Mouse (Mus musculus) midbrain, embryonic 10.5 days (tissue): ENCODE measurements at regions not wholly inside any gene's neighbourhood (a gene's known extent, or its start where the extent isn't known, plus 50 kb on each side); places are given as distances from the start of the nearest gene placed in this dataset.

ENCODE experiments used
- DNase-seq: peaks from one replicate; pipeline ENCODE4 v3.0.0-alpha.2; 2017; ENCODE audit warnings: low spot score
- H3K27ac ChIP-seq: fragments of 300-500 bp; sonication (generic); replicated peaks from 2 replicates; pipeline ENCODE4 v1.5.1; 2016; ENCODE audit warnings: mild to moderate bottlenecking
- H3K27me3 ChIP-seq: fragments of 300-500 bp; sonication (generic); 2 replicates; pipeline ENCODE4 v1.6.1; 2016; ENCODE audit warnings: low read depth, mild to moderate bottlenecking; ENCODE audit not compliant: poor library complexity, severe bottlenecking
- H3K36me3 ChIP-seq: fragments of 300-500 bp; sonication (generic); 2 replicates; pipeline ENCODE4 v1.6.1; 2016; ENCODE audit warnings: mild to moderate bottlenecking, moderate library complexity
- H3K4me1 ChIP-seq: fragments of 300-500 bp; sonication (generic); 2 replicates; pipeline ENCODE4 v1.6.1; 2016
- H3K4me3 ChIP-seq: fragments of 300-500 bp; sonication (generic); 2 replicates; pipeline ENCODE4 v1.5.1; 2016; ENCODE audit warnings: mild to moderate bottlenecking, moderate library complexity
- H3K9me3 ChIP-seq: fragments of 300-500 bp; sonication (generic); replicated peaks from 2 replicates; pipeline ENCODE4 v1.6.1; 2016; ENCODE audit warnings: mild to moderate bottlenecking
- WGBS: fragments of 180-500 bp; shearing (Covaris S2); methylation state at CpG from one replicate; pipeline ENCODE4 v1.1.7; 2016; 5-methylcytosine and 5-hydroxymethylcytosine counted together

DNA sequence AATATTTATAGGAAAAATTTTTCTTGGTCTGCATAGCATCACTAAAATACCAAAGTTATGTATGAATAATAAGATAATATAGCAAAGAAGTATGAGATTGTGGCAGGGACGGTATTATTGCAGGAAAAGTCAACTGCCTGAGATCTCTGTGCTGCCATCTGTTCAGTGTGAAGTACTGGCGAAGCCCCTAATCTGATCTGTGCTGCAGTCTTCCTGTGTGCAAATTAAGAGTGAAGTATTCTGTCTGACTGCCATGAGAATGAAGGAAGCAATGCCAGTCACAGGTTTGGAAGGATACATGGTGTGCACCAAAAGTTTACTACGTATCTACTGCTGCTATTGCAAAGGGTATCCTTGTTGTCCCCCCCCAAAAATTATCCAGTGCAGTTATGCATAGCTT is 501.5 kb downstream of the Rab28 start:
- 89% methylated on average over 3 of the region's 3 CpGs for WGBS
- H3K27ac ChIP-seq = no peak overlapping the region
- H3K36me3 ChIP-seq = no peaks in the 10 kb centered on the region
- no peak for DNase-seq
- H3K9me3 ChIP-seq = no peaks in the 10 kb centered on the region
- H3K4me3 ChIP-seq = no peak overlapping the region
- no peaks in the 10 kb centered on the region for H3K4me1 ChIP-seq
- H3K27me3 ChIP-seq = no peaks in the 10 kb centered on the region

GRCm38 (mm10) chr5:41204417-41204816 is 503.5 kb downstream of the Rab28 start:
- H3K27me3 ChIP-seq = no peaks in the 10 kb centered on the region
- no peak overlapping the region for H3K27ac ChIP-seq
- DNase-seq = no peak
- H3K36me3 ChIP-seq = no peaks in the 10 kb centered on the region
- no peak overlapping the region for H3K4me3 ChIP-seq
- H3K4me1 ChIP-seq = no peaks in the 10 kb centered on the region
- no peaks in the 10 kb centered on the region for H3K9me3 ChIP-seq

DNA sequence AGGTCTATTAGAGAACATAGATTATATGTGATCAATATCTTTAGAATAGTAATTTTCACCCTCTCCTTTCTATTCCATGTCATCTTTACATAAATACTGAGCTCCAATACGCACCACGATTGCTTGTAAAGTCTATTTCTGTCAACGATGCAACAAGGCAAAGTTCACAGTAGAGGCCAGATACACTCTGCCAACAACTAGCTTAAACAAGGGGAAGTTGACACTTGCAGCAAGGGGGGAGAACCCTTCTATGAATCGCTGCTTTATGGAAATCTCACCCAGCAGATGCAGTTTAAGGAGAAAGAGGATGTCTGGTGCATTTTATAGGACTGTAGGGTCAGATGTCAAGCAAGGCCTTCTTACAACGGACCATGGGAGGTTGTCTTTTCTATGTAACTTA is 520.8 kb downstream of the Rab28 start:
- Histone ChIP-seq H3K4me3 (no peak overlapping the region), H3K4me1 (no peaks in the 10 kb centered on the region; the same call in 1 of the 2 replicates), H3K36me3 (no peaks in the 10 kb centered on the region), H3K27me3 (no peaks in the 10 kb centered on the region), H3K27ac (no peak overlapping the region), H3K9me3 (no peaks in the 10 kb centered on the region)
- WGBS = 81% methylated on average over 5 of the region's 5 CpGs
- DNase-seq = no peak

GRCm38 (mm10) chr5:41177220-41177619 is 530.7 kb downstream of the Rab28 start:
- Histone ChIP-seq H3K27me3 (no peaks in the 10 kb centered on the region), H3K27ac (no peak overlapping the region), H3K4me3 (no peak overlapping the region), H3K4me1 (no peaks in the 10 kb centered on the region), H3K36me3 (no peaks in the 10 kb centered on the region), H3K9me3 (no peaks in the 10 kb centered on the region)
- DNase-seq = no peak
- 91% methylated on average over 3 of the region's 3 CpGs for WGBS

- no peaks in the 10 kb centered on the region for H3K36me3 ChIP-seq
- no peak for DNase-seq
- no peaks in the 10 kb centered on the region for H3K9me3 ChIP-seq
- no peak overlapping the region for H3K4me3 ChIP-seq
- 72% methylated on average over 14 of the region's 14 CpGs for WGBS
- H3K27ac ChIP-seq = no peak overlapping the region
- no peaks in the 10 kb centered on the region for H3K4me1 ChIP-seq
- H3K27me3 ChIP-seq = no peaks in the 10 kb centered on the region
Observed at GRCm38 (mm10) chr5:41165870-41166626, 541.9 kb downstream of the Rab28 start.

DNA sequence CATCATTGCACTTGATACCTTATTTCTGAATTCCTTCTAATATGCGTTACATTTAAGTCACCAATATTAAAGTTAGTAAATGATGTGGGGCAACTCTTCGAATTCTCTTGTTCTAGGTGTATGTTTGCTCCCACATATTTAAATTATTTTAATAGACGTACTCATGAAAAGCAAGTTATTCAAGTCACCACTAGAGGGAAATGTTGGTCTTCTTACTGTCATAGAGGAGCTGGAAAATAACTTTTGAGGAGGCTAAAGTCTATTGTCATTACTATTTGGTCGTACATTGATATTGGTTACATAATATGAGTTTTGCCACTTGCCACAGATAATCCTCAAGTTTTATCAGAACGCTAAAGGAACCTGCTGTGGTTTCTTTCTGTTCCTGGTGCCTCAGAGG is 582.9 kb downstream of the Rab28 start:
- Histone ChIP-seq H3K4me3 (no peak overlapping the region), H3K27ac (no peak overlapping the region), H3K4me1 (no peaks in the 10 kb centered on the region), H3K27me3 (no peaks in the 10 kb centered on the region), H3K9me3 (no peaks in the 10 kb centered on the region), H3K36me3 (no peaks in the 10 kb centered on the region)
- WGBS = 34% methylated on average over 5 of the region's 5 CpGs
- DNase-seq = no peak

- H3K27me3 ChIP-seq = no peaks in the 10 kb centered on the region
- no peaks in the 10 kb centered on the region for H3K36me3 ChIP-seq
- no peak for DNase-seq
- no peak overlapping the region for H3K4me3 ChIP-seq
- H3K4me1 ChIP-seq = no peaks in the 10 kb centered on the region
- no peak overlapping the region for H3K27ac ChIP-seq
- no peaks in the 10 kb centered on the region for H3K9me3 ChIP-seq
- WGBS = 52% methylated on average over 3 of the region's 3 CpGs
Observed at GRCm38 (mm10) chr5:41117658-41118057, 590.3 kb downstream of the Rab28 start.

GRCm38 (mm10) chr5:41087773-41088172 is 620.2 kb downstream of the Rab28 start:
- 57% methylated on average over 5 of the region's 5 CpGs for WGBS
- H3K27me3 ChIP-seq = no peaks in the 10 kb centered on the region
- DNase-seq = no peak
- H3K9me3 ChIP-seq = no peaks in the 10 kb centered on the region
- H3K4me1 ChIP-seq = no peaks in the 10 kb centered on the region
- no peak overlapping the region for H3K27ac ChIP-seq
- H3K36me3 ChIP-seq = no peaks in the 10 kb centered on the region
- H3K4me3 ChIP-seq = no peak overlapping the region

GRCm38 (mm10) chr5:41076412-41076811 is 631.5 kb downstream of the Rab28 start:
- 91% methylated on average over 2 of the region's 2 CpGs for WGBS
- Histone ChIP-seq H3K4me3 (no peak overlapping the region), H3K27me3 (no peaks in the 10 kb centered on the region), H3K36me3 (no peaks in the 10 kb centered on the region), H3K27ac (no peak overlapping the region), H3K9me3 (no peaks in the 10 kb centered on the region), H3K4me1 (no peaks in the 10 kb centered on the region)
- no peak for DNase-seq

GRCm38 (mm10) chr5:41061646-41062045 is 646.3 kb downstream of the Rab28 start:
- Histone ChIP-seq H3K27me3 (no peaks in the 10 kb centered on the region), H3K4me1 (no peaks in the 10 kb centered on the region), H3K27ac (no peak overlapping the region), H3K9me3 (no peaks in the 10 kb centered on the region), H3K36me3 (no peaks in the 10 kb centered on the region), H3K4me3 (no peak overlapping the region)
- 92% methylated on average over 9 of the region's 9 CpGs for WGBS
- no peak for DNase-seq

DNA sequence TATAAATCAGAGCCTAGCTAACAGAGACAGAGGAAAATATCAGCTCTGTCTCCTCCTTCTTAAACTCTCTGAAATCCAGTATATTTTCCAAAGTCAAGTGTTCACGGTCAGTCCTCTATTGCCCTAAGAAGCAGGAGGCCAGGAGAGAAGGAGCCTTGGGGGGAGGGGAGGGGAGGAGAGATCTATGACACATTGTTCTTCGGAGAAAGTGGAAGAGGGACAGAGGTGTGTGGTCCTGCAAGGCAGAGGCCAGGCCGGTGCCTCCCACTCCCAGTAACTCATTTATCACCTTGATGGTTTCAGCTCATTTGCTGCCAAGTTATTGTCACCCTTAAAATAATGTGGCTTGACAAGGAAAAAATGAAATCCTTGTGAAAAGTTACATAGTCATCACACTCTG is 646.7 kb downstream of the Rab28 start:
- 76% methylated on average over 3 of the region's 3 CpGs for WGBS

DNA sequence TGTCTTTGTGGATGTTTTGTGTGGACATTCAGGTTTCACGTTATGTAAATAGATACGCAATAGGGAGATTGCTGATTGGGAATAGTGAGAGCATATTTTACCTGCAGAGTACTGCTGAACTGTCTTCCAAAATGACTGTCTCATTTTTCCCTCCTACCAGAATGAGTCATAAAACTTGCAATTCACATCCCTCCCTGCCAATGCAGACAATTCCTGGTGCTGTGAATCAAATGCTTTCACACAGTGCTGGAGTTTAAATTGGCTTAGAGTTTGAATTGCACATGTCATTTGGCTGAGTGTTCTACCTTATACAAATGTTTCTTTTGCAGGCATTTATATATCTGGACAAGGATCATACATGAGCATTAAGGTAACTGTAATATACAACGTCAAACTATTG is 649.9 kb downstream of the Rab28 start:
- no peaks in the 10 kb centered on the region for H3K36me3 ChIP-seq

More for the DNA sequence above, 646.7 kb downstream of the Rab28 start:
- no peaks in the 10 kb centered on the region for H3K36me3 ChIP-seq
- H3K4me1 ChIP-seq = no peaks in the 10 kb centered on the region
- DNase-seq = no peak
- H3K4me3 ChIP-seq = no peak overlapping the region
- no peaks in the 10 kb centered on the region for H3K9me3 ChIP-seq
- H3K27me3 ChIP-seq = no peaks in the 10 kb centered on the region
- no peak overlapping the region for H3K27ac ChIP-seq

DNA sequence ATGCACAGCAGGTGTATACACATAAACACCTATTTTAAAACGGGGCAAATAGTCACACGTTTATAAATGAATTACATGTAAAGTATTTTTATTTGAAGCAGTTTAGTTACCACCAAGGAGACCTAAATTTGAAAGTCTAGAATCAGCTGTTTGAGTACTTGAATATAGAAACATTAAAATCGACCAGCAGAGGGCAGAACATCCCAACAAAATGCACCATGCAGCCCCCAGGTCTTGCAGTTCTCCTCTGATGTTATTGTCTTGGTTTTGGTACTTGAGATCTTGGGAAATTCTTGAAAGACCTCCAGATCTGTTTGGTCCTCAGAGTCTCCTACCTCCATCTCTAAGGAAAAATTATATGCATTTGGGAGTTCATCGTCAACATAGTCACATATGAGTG is 656.0 kb downstream of the Rab28 start:
- no peaks in the 10 kb centered on the region for H3K9me3 ChIP-seq
- no peak overlapping the region for H3K4me3 ChIP-seq
- no peaks in the 10 kb centered on the region for H3K27me3 ChIP-seq
- no peaks in the 10 kb centered on the region for H3K36me3 ChIP-seq
- WGBS = 36% methylated on average over 4 of the region's 4 CpGs
- no peak for DNase-seq
- H3K4me1 ChIP-seq = no peaks in the 10 kb centered on the region
- H3K27ac ChIP-seq = no peak overlapping the region

More for the DNA sequence above, 649.9 kb downstream of the Rab28 start:
- Histone ChIP-seq H3K27me3 (no peaks in the 10 kb centered on the region), H3K27ac (no peak overlapping the region), H3K4me3 (no peak overlapping the region), H3K9me3 (no peaks in the 10 kb centered on the region), H3K4me1 (no peaks in the 10 kb centered on the region)
- whole genome bisulfite sequencing = 93% methylated on average over 3 of the region's 3 CpGs
- DNase-seq = no peak

DNA sequence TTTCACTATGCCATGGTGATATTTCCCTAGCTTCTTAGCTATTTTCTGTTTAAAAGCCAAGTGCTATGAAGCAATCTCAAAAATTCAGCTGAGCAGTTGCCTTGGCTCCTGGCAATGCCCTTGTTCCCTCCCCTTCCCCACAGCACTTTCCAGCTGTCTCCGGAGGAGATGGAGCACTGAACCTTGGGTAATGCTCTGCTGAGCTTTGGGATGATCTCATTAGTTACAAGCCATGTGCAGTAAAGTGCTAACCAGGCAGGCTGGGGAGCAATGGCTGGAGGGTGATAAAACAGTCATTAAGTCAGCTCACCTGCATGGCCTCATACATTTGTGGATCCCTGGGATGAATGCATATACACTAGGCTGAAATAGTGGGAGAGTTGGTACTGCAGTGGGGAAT is 659.4 kb downstream of the Rab28 start:
- Histone ChIP-seq H3K9me3 (no peaks in the 10 kb centered on the region), H3K27ac (no peak overlapping the region), H3K4me1 (no peaks in the 10 kb centered on the region), H3K36me3 (no peaks in the 10 kb centered on the region), H3K4me3 (no peak overlapping the region), H3K27me3 (no peaks in the 10 kb centered on the region)
- no peak for DNase-seq
- WGBS = 29% methylated on average over 1 of the region's 1 CpGs
